Mouse (Mus musculus) hindbrain, embryonic 11.5 days (tissue): ENCODE data around the gene Vipr1. TPM values are rescaled to one million over a fixed set of nuclear protein-coding genes. Genes with fewer than 3 reads are reported as not detected.

Experiments
- ATAC-seq: fragments of 200-750 bp; cut with Nextera tagmentation; 2 replicates; pipeline ENCODE4 v1.8.0; 2017; ENCODE audit warnings: mild to moderate bottlenecking, moderate TSS enrichment, moderate library complexity; ENCODE audit not compliant: low FRiP score
- DNase-seq: peaks from one replicate; pipeline ENCODE4 v3.0.0-alpha.2; 2015; ENCODE audit warnings: low spot score
- H3K27ac ChIP-seq: fragments of 300-500 bp; sonication (generic); 2 replicates; pipeline ENCODE4 v1.5.1; 2014; ENCODE audit warnings: mild to moderate bottlenecking, low read depth, low read length
- H3K27me3 ChIP-seq: fragments of 300-500 bp; sonication (generic); 2 replicates; pipeline ENCODE4 v1.6.1; 2014; ENCODE audit warnings: mild to moderate bottlenecking, low read length, moderate library complexity, mixed read lengths; ENCODE audit not compliant: control insufficient read depth, insufficient read depth
- H3K36me3 ChIP-seq: fragments of 300-500 bp; sonication (generic); 2 replicates; pipeline ENCODE4 v1.6.1; 2014; ENCODE audit warnings: mild to moderate bottlenecking, low read length, moderate library complexity, mixed read lengths; ENCODE audit not compliant: control insufficient read depth, insufficient read depth
- H3K4me1 ChIP-seq: fragments of 300-500 bp; sonication (generic); replicated peaks from 2 replicates; pipeline ENCODE4 v1.6.1; 2014; ENCODE audit warnings: low read length, mixed read lengths; ENCODE audit not compliant: control insufficient read depth, insufficient read depth
- H3K4me2 ChIP-seq: fragments of 300-500 bp; sonication (generic); replicated peaks from 2 replicates; pipeline ENCODE4 v1.6.1; 2014; ENCODE audit warnings: mild to moderate bottlenecking, low read depth, low read length
- H3K4me3 ChIP-seq: fragments of 300-500 bp; sonication (generic); 2 replicates; pipeline ENCODE4 v1.5.1; 2014; ENCODE audit warnings: low read depth, low read length
- H3K9ac ChIP-seq: fragments of 300-500 bp; sonication (generic); 2 replicates; pipeline ENCODE4 v1.6.1; 2014; ENCODE audit warnings: low read depth, low read length
- H3K9me3 ChIP-seq: fragments of 300-500 bp; sonication (generic); 2 replicates; pipeline ENCODE4 v1.6.1; 2016; ENCODE audit warnings: low read length; ENCODE audit not compliant: control insufficient read depth
- WGBS: fragments of 180-500 bp; shearing (Covaris S2); extraction: QIAGEN DNeasy Blood & Tissue Kit; methylation state at CpG from one replicate; pipeline ENCODE4 v1.1.7; 2014; 5-methylcytosine and 5-hydroxymethylcytosine counted together
- polyA plus RNA-seq: library from polyadenylated mRNA; unstranded; fragments of >200 nt; fragmentation: Nextera tagmentation; extraction: Ambion mirVana; gene quantifications from 2 replicates; pipeline ENCODE4 v1.2.1, GENCODE M21; 2014

The Vipr1 gene
- polyA plus RNA-seq, 1 experiment from 2014 or later = 0.57 TPM

GRCm38 (mm10) chr9:121666957-121667630, 24.6 kb downstream of the Vipr1 start:
- H3K4me1 ChIP-seq = peaks cover 9% of the 10 kb centered on the region
- no peak overlapping the region for H3K4me3 ChIP-seq
- H3K27ac ChIP-seq = peak overlapping the region; percentile 45; the same call in 1 of the 2 replicates
- peak; percentile 31 for DNase-seq
- H3K27me3 ChIP-seq = peaks cover 3% of the 10 kb centered on the region; the same call in 1 of the 2 replicates
- H3K9me3 ChIP-seq = no peaks in the 10 kb centered on the region
- 0 out of 2 replicates have a peak overlapping the region, but pooled peaks have one; percentile 15 for H3K9ac ChIP-seq
- H3K36me3 ChIP-seq = no peaks in the 10 kb centered on the region
- WGBS = 63% methylated on average over 16 of the region's 16 CpGs
- no peak; the same call in 1 of the 2 replicates for ATAC-seq
- no peak overlapping the region for H3K4me2 ChIP-seq

GRCm38 (mm10) chr9:121667822-121668221, 25.3 kb downstream of the Vipr1 start:
- no peak for DNase-seq
- Histone ChIP-seq H3K27ac (peak overlapping the region; percentile 45; the same call in 1 of the 2 replicates), H3K36me3 (no peaks in the 10 kb centered on the region), H3K4me1 (peaks cover 9% of the 10 kb centered on the region), H3K4me2 (no peak overlapping the region), H3K9me3 (no peaks in the 10 kb centered on the region), H3K27me3 (peaks cover 3% of the 10 kb centered on the region; the same call in 1 of the 2 replicates), H3K9ac (no peak overlapping the region), H3K4me3 (no peak overlapping the region)
- 68% methylated on average over 11 of the region's 11 CpGs for WGBS
- ATAC-seq = no peak

GRCm38 (mm10) chr9:121669348-121669791, 26.9 kb downstream of the Vipr1 start:
- H3K27ac ChIP-seq = no peak overlapping the region
- H3K4me2 ChIP-seq = peak overlapping the region; percentile 49
- no peaks in the 10 kb centered on the region for H3K9me3 ChIP-seq
- peak; percentile 68 for ATAC-seq
- under 1% methylated on average over 28 of the region's 28 CpGs for WGBS
- H3K36me3 ChIP-seq = no peaks in the 10 kb centered on the region
- H3K27me3 ChIP-seq = peaks cover 3% of the 10 kb centered on the region; the same call in 1 of the 2 replicates
- peak overlapping the region; percentile 32 for H3K9ac ChIP-seq
- peaks cover 9% of the 10 kb centered on the region for H3K4me1 ChIP-seq
- peak; percentile 83 for DNase-seq
- peak overlapping the region; percentile 20 for H3K4me3 ChIP-seq

GRCm38 (mm10) chr9:121671300-121671699, 28.8 kb downstream of the Vipr1 start:
- no peak overlapping the region for H3K9ac ChIP-seq
- H3K9me3 ChIP-seq = no peaks in the 10 kb centered on the region
- no peak overlapping the region for H3K4me2 ChIP-seq
- H3K36me3 ChIP-seq = no peaks in the 10 kb centered on the region
- peak; percentile 74 for DNase-seq
- peaks cover 9% of the 10 kb centered on the region for H3K4me1 ChIP-seq
- H3K4me3 ChIP-seq = no peak overlapping the region
- WGBS = 29% methylated on average over 7 of the region's 7 CpGs
- no peak; the same call in 1 of the 2 replicates for ATAC-seq
- peaks cover 3% of the 10 kb centered on the region; the same call in 1 of the 2 replicates for H3K27me3 ChIP-seq
- no peak overlapping the region for H3K27ac ChIP-seq

GRCm38 (mm10) chr9:121672311-121672710, 29.8 kb downstream of the Vipr1 start:
- WGBS = 73% methylated on average over 5 of the region's 5 CpGs
- H3K9me3 ChIP-seq = no peaks in the 10 kb centered on the region
- peaks cover 3% of the 10 kb centered on the region; the same call in 1 of the 2 replicates for H3K27me3 ChIP-seq
- H3K4me3 ChIP-seq = no peak overlapping the region
- no peak for ATAC-seq
- DNase-seq = no peak
- H3K4me2 ChIP-seq = no peak overlapping the region
- no peaks in the 10 kb centered on the region for H3K36me3 ChIP-seq
- H3K9ac ChIP-seq = no peak overlapping the region
- peaks cover 6% of the 10 kb centered on the region for H3K4me1 ChIP-seq
- no peak overlapping the region for H3K27ac ChIP-seq

- no peaks in the 10 kb centered on the region for H3K36me3 ChIP-seq
- no peak overlapping the region for H3K9ac ChIP-seq
- no peak overlapping the region for H3K4me2 ChIP-seq
- no peaks in the 10 kb centered on the region for H3K9me3 ChIP-seq
- H3K4me1 ChIP-seq = peaks cover 6% of the 10 kb centered on the region; the same call in 1 of the 2 replicates
- peaks cover 3% of the 10 kb centered on the region; the same call in 1 of the 2 replicates for H3K27me3 ChIP-seq
- no peak overlapping the region for H3K4me3 ChIP-seq
- H3K27ac ChIP-seq = no peak overlapping the region
- no peak for DNase-seq
- no peak for ATAC-seq
- WGBS = 87% methylated on average over 5 of the region's 5 CpGs
These were observed 31.2 kb downstream of the Vipr1 start for GRCm38 (mm10) chr9:121673716-121674115.

GRCm38 (mm10) chr9:121675011-121675410, 32.5 kb downstream of the Vipr1 start:
- no peak for DNase-seq
- H3K9ac ChIP-seq = no peak overlapping the region
- H3K4me3 ChIP-seq = no peak overlapping the region
- H3K4me2 ChIP-seq = no peak overlapping the region
- no peak for ATAC-seq
- no peak overlapping the region for H3K27ac ChIP-seq
- no peaks in the 10 kb centered on the region for H3K36me3 ChIP-seq
- no peaks in the 10 kb centered on the region for H3K9me3 ChIP-seq
- 92% methylated on average over 9 of the region's 9 CpGs for WGBS
- H3K4me1 ChIP-seq = peaks cover 3% of the 10 kb centered on the region; the same call in 1 of the 2 replicates
- H3K27me3 ChIP-seq = no peaks in the 10 kb centered on the region

GRCm38 (mm10) chr9:121675556-121675955, 33.0 kb downstream of the Vipr1 start:
- Histone ChIP-seq H3K27me3 (no peaks in the 10 kb centered on the region), H3K4me3 (no peak overlapping the region), H3K9ac (no peak overlapping the region), H3K27ac (no peak overlapping the region), H3K36me3 (no peaks in the 10 kb centered on the region), H3K9me3 (no peaks in the 10 kb centered on the region), H3K4me1 (no peaks in the 10 kb centered on the region; the same call in 1 of the 2 replicates), H3K4me2 (no peak overlapping the region)
- no peak for ATAC-seq
- WGBS = 84% methylated on average over 2 of the region's 2 CpGs
- no peak for DNase-seq

GRCm38 (mm10) chr9:121677069-121677468, 34.6 kb downstream of the Vipr1 start:
- Histone ChIP-seq H3K4me3 (no peak overlapping the region), H3K36me3 (no peaks in the 10 kb centered on the region; the same call in 1 of the 2 replicates), H3K9me3 (no peaks in the 10 kb centered on the region), H3K9ac (no peak overlapping the region), H3K4me1 (no peaks in the 10 kb centered on the region), H3K27me3 (no peaks in the 10 kb centered on the region), H3K27ac (no peak overlapping the region), H3K4me2 (no peak overlapping the region)
- ATAC-seq (no peak), DNase-seq (no peak)
- 86% methylated on average over 4 of the region's 4 CpGs for WGBS
